8 mouse cellular contexts compared by ENCODE assay signal in the genomic region with DNA sequence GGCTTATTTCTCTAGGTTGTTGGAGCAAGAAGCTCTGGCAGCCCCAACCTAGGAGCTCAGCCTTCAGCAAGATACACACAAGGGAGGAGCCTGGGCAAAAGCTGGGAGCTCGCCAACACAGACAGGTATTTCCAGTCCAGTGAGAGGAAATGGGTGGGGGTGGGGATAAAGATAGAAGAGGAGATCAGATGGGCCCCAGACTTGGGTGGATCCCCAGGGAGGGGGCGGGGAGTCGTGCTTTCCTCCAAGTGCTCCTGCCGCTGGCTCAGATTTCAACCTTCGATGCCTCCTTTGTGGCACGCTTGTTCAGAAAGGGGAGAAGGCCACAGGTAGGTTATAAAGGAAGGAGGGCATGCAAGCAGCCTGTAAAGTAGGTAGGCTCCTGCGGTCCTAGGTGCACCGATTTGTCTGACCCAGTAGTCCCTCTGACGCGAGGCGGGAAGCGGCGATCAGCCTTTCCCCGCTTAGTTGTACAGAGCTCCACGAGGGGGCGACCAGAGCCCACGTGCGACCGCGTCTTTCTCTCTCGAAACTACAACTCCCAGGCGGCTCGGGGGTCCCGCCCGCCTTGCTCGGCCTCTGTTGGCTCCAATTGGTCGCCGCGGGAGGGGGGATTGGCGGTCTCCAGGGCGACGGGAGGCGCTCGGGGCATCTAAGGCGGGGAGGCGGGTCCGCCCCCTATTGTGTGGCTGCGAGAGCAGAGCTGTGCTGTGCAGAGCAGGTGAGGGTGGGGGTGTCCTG. TPM values are rescaled to one million over a fixed set of nuclear protein-coding genes. Genes with fewer than 3 reads are reported as not detected.
A peak's percentile ranks its signal among the peaks of the same experiment; 100 is the strongest.
DNase-seq lines count a peak whose midpoint lies in the region; ATAC-seq and TF ChIP-seq lines count a peak whose summit lies in the region.

Gene Igsf9, plus strand, starts transcription at position 249 of the 741 bp plus-strand sequence.

- peak; percentile 86 for ATAC-seq in CD4-positive, CD25-positive, alpha-beta regulatory T cell, adult 4 months
- ATAC-seq in forebrain, embryonic 13.5 days, result peak; percentile 94
- ATAC-seq in heart, postnatal 0 days (ENCODE audit: insufficient read depth, low read depth), result peak; percentile 95
- ATAC-seq in liver, embryonic 14.5 days (ENCODE audit: insufficient read depth), result peak; percentile 71
- ATAC-seq in neural tube, embryonic 11.5 days (ENCODE audit: insufficient read depth, low FRiP score, low TSS enrichment), result peak; percentile 88
- ATAC-seq in stomach, embryonic 16.5 days (ENCODE audit: insufficient read depth, low FRiP score), result peak; percentile 91

- under 1% methylated on average over 38 of the region's 38 CpGs for WGBS in forebrain, embryonic 13.5 days
- WGBS in heart, postnatal 0 days, result under 1% methylated on average over 37 of the region's 38 CpGs
- under 1% methylated on average over 37 of the region's 38 CpGs for WGBS in liver, embryonic 14.5 days (ENCODE audit: insufficient replicate concordance)
- under 1% methylated on average over 37 of the region's 38 CpGs for WGBS in neural tube, embryonic 11.5 days
- WGBS in stomach, embryonic 16.5 days, result under 1% methylated on average over 37 of the region's 38 CpGs

- no peaks in the 10 kb centered on the region for H3K9me3 ChIP-seq in forebrain, embryonic 13.5 days (replicated peaks)
- no peaks in the 10 kb centered on the region for H3K9me3 ChIP-seq in heart, postnatal 0 days (replicated peaks; ENCODE audit: control insufficient read depth, low read length)
- no peaks in the 10 kb centered on the region for H3K9me3 ChIP-seq in liver, embryonic 14.5 days (ENCODE audit: control insufficient read depth, low read length)
- no peaks in the 10 kb centered on the region for H3K9me3 ChIP-seq in neural tube, embryonic 11.5 days (ENCODE audit: control insufficient read depth, low read length)
- H3K9me3 ChIP-seq in stomach, embryonic 16.5 days (replicated peaks; ENCODE audit: control insufficient read depth, low read length), result no peaks in the 10 kb centered on the region

- 0 out of 2 replicates have a peak, but pooled peaks cover 4% of the 10 kb centered on the region for H3K27me3 ChIP-seq in forebrain, embryonic 13.5 days
- H3K27me3 ChIP-seq in heart, postnatal 0 days (ENCODE audit: control insufficient read depth, insufficient read depth, low read length), result 0 out of 2 replicates have a peak, but pooled peaks cover 3% of the 10 kb centered on the region
- H3K27me3 ChIP-seq in liver, embryonic 14.5 days (ENCODE audit: control insufficient read depth, insufficient read depth, low read length), result peaks cover 8% of the 10 kb centered on the region
- H3K27me3 ChIP-seq in neural tube, embryonic 11.5 days (ENCODE audit: control insufficient read depth, insufficient read depth, low read length), result no peaks in the 10 kb centered on the region
- no peaks in the 10 kb centered on the region for H3K27me3 ChIP-seq in stomach, embryonic 16.5 days (ENCODE audit: control insufficient read depth, insufficient read depth, low read length)

- H3K4me3 ChIP-seq in brown adipose tissue, adult 24 weeks (ENCODE audit: insufficient read depth, low read depth, low read length), result peak within 1 kb of the TSS; percentile 49
- H3K4me3 ChIP-seq in forebrain, embryonic 13.5 days, result peak within 1 kb of the TSS; percentile 67
- H3K4me3 ChIP-seq in heart, postnatal 0 days (ENCODE audit: low read depth, low read length), result peak within 1 kb of the TSS; percentile 43
- peak within 1 kb of the TSS; percentile 42 to 51 for H3K4me3 ChIP-seq in liver, embryonic 14.5 days (ENCODE audit: insufficient read depth in 1 of 2, low read depth in 2 of 2, low read length in 2 of 2)
- H3K4me3 ChIP-seq in neural tube, embryonic 11.5 days (ENCODE audit: low read depth, low read length), result peak within 1 kb of the TSS; percentile 74
- peak within 1 kb of the TSS; percentile 65 for H3K4me3 ChIP-seq in stomach, embryonic 16.5 days (replicated peaks; ENCODE audit: low read length)

- peak within 1 kb of the TSS; percentile 88 for H3K9ac ChIP-seq in forebrain, embryonic 13.5 days
- H3K9ac ChIP-seq in heart, postnatal 0 days (replicated peaks; ENCODE audit: low read depth, low read length), result 0 out of 2 replicates have a peak within 1 kb of the TSS, but pooled peaks have one; percentile 18
- H3K9ac ChIP-seq in liver, embryonic 14.5 days (replicated peaks), result no peak within 1 kb of the TSS
- H3K9ac ChIP-seq in neural tube, embryonic 11.5 days (ENCODE audit: low read length), result peak within 1 kb of the TSS; percentile 70
- peak within 1 kb of the TSS; percentile 73 for H3K9ac ChIP-seq in stomach, embryonic 16.5 days (ENCODE audit: low read length)

- DNase-seq in heart, postnatal 0 days (ENCODE audit: low spot score), result peak; percentile 87
- DNase-seq in kidney, postnatal 36 days, result peak; percentile 93
- peak in 1 of 3 experiments; percentile 31 for DNase-seq in liver, embryonic 14.5 days (ENCODE audit: low read depth in 3 of 3, low spot score in 3 of 3)
- peak; percentile 97 for DNase-seq in neural tube, embryonic 11.5 days (ENCODE audit: low spot score)

- peak; percentile 60 for TF ChIP-seq CTCF in heart, postnatal 0 days (IDR thresholded peaks at IDR 0.05; ENCODE audit: low read depth)
- TF ChIP-seq CTCF in liver, embryonic 14.5 days (IDR thresholded peaks at IDR 0.05; ENCODE audit: low read depth), result peak; percentile 37

- H3K36me3 ChIP-seq in forebrain, embryonic 13.5 days (ENCODE audit: poor library complexity, severe bottlenecking), result peaks cover 9% of the 10 kb centered on the region; the same call in 1 of the 2 replicates
- H3K36me3 ChIP-seq in heart, postnatal 0 days (replicated peaks; ENCODE audit: control insufficient read depth, insufficient read depth, low read length), result no peaks in the 10 kb centered on the region
- no peaks in the 10 kb centered on the region for H3K36me3 ChIP-seq in liver, embryonic 14.5 days (replicated peaks; ENCODE audit: control insufficient read depth, insufficient read depth, low read depth)
- no peaks in the 10 kb centered on the region for H3K36me3 ChIP-seq in neural tube, embryonic 11.5 days (ENCODE audit: control insufficient read depth, insufficient read depth, low read length)
- H3K36me3 ChIP-seq in stomach, embryonic 16.5 days (ENCODE audit: control insufficient read depth, insufficient read depth, low read length), result no peaks in the 10 kb centered on the region

- TF ChIP-seq EP300 in heart, postnatal 0 days (IDR thresholded peaks at IDR 0.05; ENCODE audit: low read depth), result no peak
- TF ChIP-seq EP300 in liver, embryonic 14.5 days (IDR thresholded peaks at IDR 0.05; ENCODE audit: low read depth), result no peak

- H3K4me1 ChIP-seq in brown adipose tissue, adult 24 weeks (ENCODE audit: control insufficient read depth, insufficient read depth, insufficient read length, low read length), result no peaks in the 10 kb centered on the region
- H3K4me1 ChIP-seq in forebrain, embryonic 13.5 days, result peaks cover 46% of the 10 kb centered on the region
- peaks cover 4% of the 10 kb centered on the region for H3K4me1 ChIP-seq in heart, postnatal 0 days (ENCODE audit: control insufficient read depth, insufficient read depth)
- no peaks in the 10 kb centered on the region; a peak in 1 of 4 replicates for H3K4me1 ChIP-seq in liver, embryonic 14.5 days (replicated peaks; ENCODE audit: control insufficient read depth in 2 of 2, insufficient read depth in 2 of 2, low read length in 1 of 2)
- H3K4me1 ChIP-seq in neural tube, embryonic 11.5 days (ENCODE audit: control insufficient read depth, insufficient read depth, low read length), result peaks cover 37% of the 10 kb centered on the region
- peaks cover 20% of the 10 kb centered on the region for H3K4me1 ChIP-seq in stomach, embryonic 16.5 days (ENCODE audit: control insufficient read depth, insufficient read depth, low read length)

- H3K27ac ChIP-seq in brown adipose tissue, adult 24 weeks (replicated peaks; ENCODE audit: low read depth, low read length), result peak within 1 kb of the TSS; percentile 59; the same call in 1 of the 2 replicates
- peak within 1 kb of the TSS; percentile 79 for H3K27ac ChIP-seq in forebrain, embryonic 13.5 days
- no peak within 1 kb of the TSS for H3K27ac ChIP-seq in heart, postnatal 0 days (ENCODE audit: low read depth)
- no peak within 1 kb of the TSS for H3K27ac ChIP-seq in liver, embryonic 14.5 days
- H3K27ac ChIP-seq in neural tube, embryonic 11.5 days (ENCODE audit: low read depth, low read length), result 0 out of 2 replicates have a peak within 1 kb of the TSS, but pooled peaks have one; percentile 3
- H3K27ac ChIP-seq in stomach, embryonic 16.5 days (ENCODE audit: low read length), result peak within 1 kb of the TSS; percentile 94

- H3K4me2 ChIP-seq in forebrain, embryonic 13.5 days, result peak within 1 kb of the TSS; percentile 93
- peak within 1 kb of the TSS; percentile 83 for H3K4me2 ChIP-seq in heart, postnatal 0 days (ENCODE audit: low read depth, low read length)
- H3K4me2 ChIP-seq in liver, embryonic 14.5 days (ENCODE audit: low read depth), result peak within 1 kb of the TSS; percentile 54
- peak within 1 kb of the TSS; percentile 73 for H3K4me2 ChIP-seq in neural tube, embryonic 11.5 days (ENCODE audit: low read depth)
- H3K4me2 ChIP-seq in stomach, embryonic 16.5 days (ENCODE audit: low read depth, low read length), result peak within 1 kb of the TSS; percentile 80

RNA-seq across cellular contexts. Expression of gene Igsf9, which starts in this region (rescaled TPM):
- polyA plus RNA-seq in CD4-positive, CD25-positive, alpha-beta regulatory T cell, adult 4 months (2017; shearing (Covaris generic)), result 1 to 10 TPM in 1 of 2 experiments, not detected in 1; 1.1 TPM
- 0.96 TPM in 1 of 2 replicates, not detected in the other for polyA plus RNA-seq in brown adipose tissue, adult 24 weeks (2012; ENCODE audit: insufficient read depth, insufficient read length, missing spikeins)
- 78.7 and 90.7 TPM in 2 replicates for polyA plus RNA-seq in forebrain, embryonic 13.5 days (2015; fragmentation: Nextera tagmentation; extraction: Ambion mirVana)
- 3.2 and 15.5 TPM in 2 replicates for total RNA-seq in heart, postnatal 0 days (2014; rRNA removed; ENCODE audit: low replicate concordance)
- polyA plus RNA-seq in heart, postnatal 0 days (2015; fragmentation: Nextera tagmentation; extraction: Ambion mirVana), result 0.75 and 0.78 TPM in 2 replicates
- 2.1 and 2.8 TPM in 2 replicates for polyA plus RNA-seq in liver, embryonic 14.5 days (2012; rRNA removed)
- 0.60 and 1.0 TPM in 2 replicates for polyA plus RNA-seq in liver, embryonic 14.5 days (2014; fragmentation: Nextera tagmentation; extraction: Ambion mirVana)
- polyA plus RNA-seq in neural tube, embryonic 11.5 days (2014; fragmentation: Nextera tagmentation; extraction: Ambion mirVana), result 45.9 and 59.3 TPM in 2 replicates
- polyA plus RNA-seq in stomach, embryonic 16.5 days (2015; fragmentation: Nextera tagmentation; extraction: Ambion mirVana), result 51.6 and 55.3 TPM in 2 replicates

Comparison
In these comparisons a context has a peak if more than half of its experiments do, and no peak if none do; other contexts are left out.
1. RNA of gene Igsf9 (polyA plus RNA-seq): 78.7 to 90.7 TPM in forebrain, embryonic 13.5 days, 45.9 to 59.3 TPM in neural tube, embryonic 11.5 days and 51.6 to 55.3 TPM in stomach, embryonic 16.5 days; 0.60 to 2.8 TPM in liver, embryonic 14.5 days, 1.1 TPM in CD4-positive, CD25-positive, alpha-beta regulatory T cell, adult 4 months, 0.75 to 0.78 TPM in heart, postnatal 0 days and 0.96 TPM in brown adipose tissue, adult 24 weeks; every median in the first group is over 10 times any median in the second.
2. H3K27ac ChIP-seq: peak in brown adipose tissue, adult 24 weeks (single experiment), forebrain, embryonic 13.5 days (single experiment), neural tube, embryonic 11.5 days (single experiment) and stomach, embryonic 16.5 days (single experiment); none in heart, postnatal 0 days (single experiment) and liver, embryonic 14.5 days (single experiment).
3. Peak in every context shown above with its lines, with median percentiles within 50 percentile points of each other: ATAC-seq, H3K4me3 ChIP-seq and H3K4me2 ChIP-seq.